8 mouse cellular contexts compared by ENCODE assay signal in the genomic region with DNA sequence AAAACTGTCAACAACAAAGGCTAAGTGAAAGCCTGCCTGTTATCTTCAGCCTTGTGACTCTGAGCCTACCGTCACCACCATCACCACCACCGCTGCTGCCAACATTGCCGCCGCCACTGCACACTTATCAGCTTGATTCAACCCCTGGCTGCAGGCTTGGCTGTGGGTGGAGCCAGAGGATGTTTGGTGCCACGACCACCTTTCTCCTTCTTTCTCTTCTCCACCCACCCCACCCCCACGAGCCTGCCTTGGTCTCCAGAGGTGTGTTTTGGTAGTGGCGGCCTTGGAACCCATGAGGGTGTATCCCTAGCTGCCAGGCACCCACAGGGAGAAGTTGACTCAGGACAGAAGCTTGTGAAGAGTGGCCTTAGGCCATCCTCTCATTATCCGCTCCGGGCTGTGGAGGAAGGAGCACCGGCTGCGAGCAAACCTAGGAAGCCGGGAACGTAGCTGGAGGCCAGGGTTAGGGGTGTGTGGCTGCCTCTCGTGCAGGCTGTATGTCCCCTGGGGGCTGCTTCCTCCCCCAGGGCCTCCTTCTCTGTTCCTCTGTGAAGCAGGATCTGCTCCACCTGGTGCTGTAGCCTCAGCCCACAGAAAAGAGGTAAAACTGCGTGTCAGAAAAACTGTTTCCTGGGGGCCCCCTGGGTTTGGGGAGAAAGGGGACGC. TPM values are rescaled to one million over a fixed set of nuclear protein-coding genes. Genes with fewer than 3 reads are reported as not detected.
A peak's percentile ranks its signal among the peaks of the same experiment; 100 is the strongest.
DNase-seq lines count a peak whose midpoint lies in the region; ATAC-seq and TF ChIP-seq lines count a peak whose summit lies in the region.

No protein-coding gene starts in this region.

- DNase-seq in neural tube, embryonic 10.5 days (ENCODE audit: extremely low spot score, low spot score) = no peak
- DNase-seq in forebrain, postnatal 0 days = no peak
- DNase-seq in liver = peak; percentile 65
- DNase-seq in thymus, postnatal 14 days = peak; percentile 84
- DNase-seq in frontal cortex, postnatal 25 days (ENCODE audit: low spot score in 2 of 2) = no peak
- DNase-seq in gastrocnemius, adult 18-20 months (ENCODE audit: low spot score) = no peak
- no peak for DNase-seq in frontal cortex, adult 2 months (ENCODE audit: extremely low spot score in 1 of 2, low spot score in 1 of 2)

- no peaks in the 10 kb centered on the region for H3K36me3 ChIP-seq in neural tube, embryonic 13.5 days
- no peaks in the 10 kb centered on the region for H3K36me3 ChIP-seq in forebrain, postnatal 0 days (ENCODE audit: insufficient read depth)

- TF ChIP-seq CTCF in forebrain, postnatal 0 days (IDR thresholded peaks at IDR 0.05; ENCODE audit: low read depth) = no peak

- H3K27me3 ChIP-seq in neural tube, embryonic 13.5 days = no peaks in the 10 kb centered on the region
- H3K27me3 ChIP-seq in forebrain, postnatal 0 days (ENCODE audit: insufficient read depth, low read length) = no peaks in the 10 kb centered on the region

- H3K9ac ChIP-seq in neural tube, embryonic 13.5 days = no peak overlapping the region
- 0 out of 2 replicates have a peak overlapping the region, but pooled peaks have one; percentile 14 for H3K9ac ChIP-seq in forebrain, postnatal 0 days

- no peak for ATAC-seq in neural tube, embryonic 13.5 days (ENCODE audit: low read depth)
- no peak for ATAC-seq in forebrain, postnatal 0 days

- H3K4me2 ChIP-seq in neural tube, embryonic 13.5 days = no peak overlapping the region
- H3K4me2 ChIP-seq in forebrain, postnatal 0 days (ENCODE audit: low read depth) = no peak overlapping the region

- H3K27ac ChIP-seq in neural tube, embryonic 13.5 days (replicated peaks) = peak overlapping the region; percentile 33
- H3K27ac ChIP-seq in forebrain, postnatal 0 days (ENCODE audit: low read depth, low read length) = no peak overlapping the region

- peaks cover 66% of the 10 kb centered on the region for H3K4me1 ChIP-seq in neural tube, embryonic 13.5 days (replicated peaks)
- H3K4me1 ChIP-seq in forebrain, postnatal 0 days (ENCODE audit: insufficient read depth) = peaks cover 28% of the 10 kb centered on the region

- no peak overlapping the region for H3K4me3 ChIP-seq in neural tube, embryonic 13.5 days
- no peak overlapping the region for H3K4me3 ChIP-seq in forebrain, postnatal 0 days (ENCODE audit: low read depth, low read length)

- H3K9me3 ChIP-seq in neural tube, embryonic 13.5 days = no peaks in the 10 kb centered on the region
- H3K9me3 ChIP-seq in forebrain, postnatal 0 days (ENCODE audit: low read length) = no peaks in the 10 kb centered on the region

- 63% methylated on average over 16 of the region's 16 CpGs for WGBS in neural tube, embryonic 13.5 days
- WGBS in forebrain, postnatal 0 days = 52% methylated on average over 16 of the region's 16 CpGs

RNA-seq across cellular contexts. Expression of a gene that starts 54.9 kb away (rescaled TPM):
- 59.9 and 60.7 TPM in 2 replicates for polyA plus RNA-seq in neural tube, embryonic 13.5 days (2015; fragmentation: Nextera tagmentation; extraction: Ambion mirVana)
- total RNA-seq in forebrain, postnatal 0 days (2014; rRNA removed) = 134 and 161 TPM in 2 replicates
- 86.3 and 95.7 TPM in 2 replicates for polyA plus RNA-seq in forebrain, postnatal 0 days (2015; fragmentation: Nextera tagmentation; extraction: Ambion mirVana)
- 10 to 100 TPM; 20.3 to 24.8 TPM for total RNA-seq in gastrocnemius, adult 18-20 months (2021)
- 48.5 and 50.2 TPM in 2 replicates for polyA plus RNA-seq in frontal cortex, adult 2 months (2012; rRNA removed)

Comparison
In these comparisons a context has a peak if more than half of its experiments do, and no peak if none do; other contexts are left out.
1. DNase-seq: peak in liver (single experiment) and thymus, postnatal 14 days (single experiment); none in neural tube, embryonic 10.5 days (single experiment), forebrain, postnatal 0 days (single experiment), frontal cortex, postnatal 25 days (0 of 2), gastrocnemius, adult 18-20 months (single experiment) and frontal cortex, adult 2 months (0 of 2).